Mouse (Mus musculus) testis, adult 2 months (tissue): ENCODE data around the gene Scn8a. TPM values are rescaled to one million over a fixed set of nuclear protein-coding genes. Genes with fewer than 3 reads are reported as not detected.

ENCODE experiments used
- H3K27ac ChIP-seq: fragments of 200-500 bp; 2 replicates; pipeline ENCODE4 v1.5.1; 2012; ENCODE audit warnings: low read depth, low read length; ENCODE audit not compliant: control insufficient read depth, insufficient read depth
- H3K27me3 ChIP-seq: fragments of 200-500 bp; 2 replicates; pipeline ENCODE4 v1.6.1; 2012; ENCODE audit warnings: mild to moderate bottlenecking, low read length, moderate library complexity; ENCODE audit not compliant: control insufficient read depth, insufficient read depth
- H3K36me3 ChIP-seq: fragments of 200-500 bp; 2 replicates; pipeline ENCODE4 v1.6.1; 2012; ENCODE audit warnings: mild to moderate bottlenecking, low read length; ENCODE audit not compliant: control insufficient read depth, insufficient read depth
- H3K4me1 ChIP-seq: fragments of 200-500 bp; 2 replicates; pipeline ENCODE4 v1.6.1; 2012; ENCODE audit warnings: low read length; ENCODE audit not compliant: control insufficient read depth, insufficient read depth
- H3K4me3 ChIP-seq: fragments of 200-500 bp; 2 replicates; pipeline ENCODE4 v1.5.1; 2012; ENCODE audit warnings: low read depth, mild to moderate bottlenecking, low read length, moderate library complexity, mixed read lengths; ENCODE audit not compliant: control insufficient read depth
- CTCF ChIP-seq: fragments of 200-500 bp; IDR thresholded peaks from 2 replicates; pipeline ENCODE4 v1.5.1; 2012; ENCODE audit warnings: low read depth, mild to moderate bottlenecking, inconsistent platforms, low read length, moderate library complexity; ENCODE audit not compliant: control insufficient read depth, insufficient read depth, insufficient replicate concordance
- POLR2A ChIP-seq: fragments of 200-500 bp; IDR thresholded peaks from 2 replicates; pipeline ENCODE4 v1.6.1; 2012; ENCODE audit warnings: low read depth, mild to moderate bottlenecking, inconsistent platforms, low read length, moderate library complexity; ENCODE audit not compliant: control insufficient read depth
- polyA plus RNA-seq: library from polyadenylated mRNA; depleted of rRNA; stranded (reverse); fragments of >200 nt; gene quantifications from 2 replicates; pipeline ENCODE4 v1.2.3, GENCODE M21; 2012

The Scn8a gene
- polyA plus RNA-seq, 1 experiment: 3.4 TPM

- TF ChIP-seq POLR2A (no peak), CTCF (no peak)
- Histone ChIP-seq H3K27me3 (no peaks in the 10 kb centered on the region), H3K4me1 (peaks cover 3% of the 10 kb centered on the region), H3K27ac (no peak overlapping the region), H3K36me3 (no peaks in the 10 kb centered on the region), H3K4me3 (no peak overlapping the region)
Observed at GRCm38 (mm10) chr15:100909734-100910163, 40.1 kb downstream of the Scn8a start.

GRCm38 (mm10) chr15:100910381-100910841, 40.8 kb downstream of the Scn8a start:
- Histone ChIP-seq H3K4me3 (no peak overlapping the region), H3K36me3 (no peaks in the 10 kb centered on the region), H3K4me1 (peaks cover 6% of the 10 kb centered on the region), H3K27ac (no peak overlapping the region), H3K27me3 (no peaks in the 10 kb centered on the region)
- TF ChIP-seq CTCF: no peak
- TF ChIP-seq POLR2A: no peak

GRCm38 (mm10) chr15:100912676-100913266, 43.1 kb downstream of the Scn8a start:
- Histone ChIP-seq H3K4me1 (peaks cover 6% of the 10 kb centered on the region), H3K27me3 (no peaks in the 10 kb centered on the region), H3K27ac (no peak overlapping the region), H3K4me3 (no peak overlapping the region), H3K36me3 (no peaks in the 10 kb centered on the region)
- no peak for TF ChIP-seq CTCF
- TF ChIP-seq POLR2A: no peak

GRCm38 (mm10) chr15:100914734-100915242, 45.1 kb downstream of the Scn8a start:
- H3K27me3 ChIP-seq: no peaks in the 10 kb centered on the region
- H3K4me3 ChIP-seq: peak overlapping the region; percentile 48
- H3K4me1 ChIP-seq: peaks cover 6% of the 10 kb centered on the region
- no peak for TF ChIP-seq POLR2A
- no peak for TF ChIP-seq CTCF
- H3K36me3 ChIP-seq: no peaks in the 10 kb centered on the region
- no peak overlapping the region for H3K27ac ChIP-seq

GRCm38 (mm10) chr15:100918046-100918445, 48.4 kb downstream of the Scn8a start:
- TF ChIP-seq CTCF: no peak
- TF ChIP-seq POLR2A: no peak
- no peak overlapping the region for H3K27ac ChIP-seq
- H3K27me3 ChIP-seq: no peaks in the 10 kb centered on the region
- no peak overlapping the region for H3K4me3 ChIP-seq
- H3K4me1 ChIP-seq: peaks cover 15% of the 10 kb centered on the region
- no peaks in the 10 kb centered on the region for H3K36me3 ChIP-seq

GRCm38 (mm10) chr15:100922210-100922609, 52.6 kb downstream of the Scn8a start:
- no peak for TF ChIP-seq CTCF
- no peak for TF ChIP-seq POLR2A
- Histone ChIP-seq H3K27ac (no peak overlapping the region), H3K36me3 (no peaks in the 10 kb centered on the region), H3K4me1 (peaks cover 17% of the 10 kb centered on the region), H3K4me3 (peak overlapping the region; percentile 68), H3K27me3 (no peaks in the 10 kb centered on the region)

GRCm38 (mm10) chr15:100923476-100923875, 53.8 kb downstream of the Scn8a start:
- H3K36me3 ChIP-seq: no peaks in the 10 kb centered on the region
- H3K4me1 ChIP-seq: peaks cover 17% of the 10 kb centered on the region
- H3K27me3 ChIP-seq: no peaks in the 10 kb centered on the region
- H3K4me3 ChIP-seq: no peak overlapping the region
- H3K27ac ChIP-seq: no peak overlapping the region
- TF ChIP-seq POLR2A (no peak), CTCF (no peak)

GRCm38 (mm10) chr15:100924941-100925340, 55.3 kb downstream of the Scn8a start:
- Histone ChIP-seq H3K27ac (no peak overlapping the region), H3K36me3 (no peaks in the 10 kb centered on the region), H3K4me3 (no peak overlapping the region), H3K27me3 (no peaks in the 10 kb centered on the region), H3K4me1 (peaks cover 17% of the 10 kb centered on the region)
- TF ChIP-seq POLR2A (no peak), CTCF (no peak)
